Mouse (Mus musculus): ENCODE results near the gene Mapk11. TPM values are rescaled to one million over a fixed set of nuclear protein-coding genes. Genes with fewer than 3 reads are reported as not detected.

The Mapk11 gene
- polyA plus RNA-seq, 1 experiment from 2014 or later, result 9.6 TPM

DNA sequence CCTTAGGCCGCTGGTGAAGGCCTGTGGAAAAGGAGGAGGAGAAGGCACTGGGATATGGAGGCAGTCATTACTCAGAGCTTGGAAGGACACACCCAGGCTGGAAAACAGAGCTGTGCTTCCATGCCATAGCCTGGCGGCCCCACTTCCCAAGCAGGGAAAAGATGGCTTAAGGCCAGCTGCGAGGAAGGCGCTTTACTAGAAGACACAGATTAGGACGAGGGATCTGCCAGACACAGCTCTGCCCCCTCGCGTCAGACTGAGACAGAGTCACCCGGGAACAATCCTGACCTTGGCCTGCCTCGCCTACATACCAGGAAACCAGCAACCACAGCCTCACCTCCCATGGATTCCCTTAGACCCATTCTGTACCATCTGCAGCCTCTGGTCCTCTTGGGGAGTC is 39.3 kb downstream of the Mapk11 start:
- H3K4me3 ChIP-seq (ENCODE audit: low read length), result no peak overlapping the region
- H3K27me3 ChIP-seq (ENCODE audit: control insufficient read depth, insufficient read depth, low read depth, low read length), result no peaks in the 10 kb centered on the region
- H3K4me2 ChIP-seq (ENCODE audit: low read depth, low read length), result no peak overlapping the region
- no peaks in the 10 kb centered on the region for H3K4me1 ChIP-seq (replicated peaks; ENCODE audit: control insufficient read depth, insufficient read depth, low read length)
- no peak overlapping the region for H3K27ac ChIP-seq (ENCODE audit: low read length)
- no peaks in the 10 kb centered on the region for H3K9me3 ChIP-seq (ENCODE audit: control insufficient read depth, low read length)
- no peak for ATAC-seq (ENCODE audit: low read depth)
- no peak overlapping the region for H3K9ac ChIP-seq (ENCODE audit: low read length)
- 73% methylated on average over 9 of the region's 9 CpGs for WGBS
- H3K36me3 ChIP-seq (ENCODE audit: control insufficient read depth, insufficient read depth, low read length), result peaks cover 59% of the 10 kb centered on the region

DNA sequence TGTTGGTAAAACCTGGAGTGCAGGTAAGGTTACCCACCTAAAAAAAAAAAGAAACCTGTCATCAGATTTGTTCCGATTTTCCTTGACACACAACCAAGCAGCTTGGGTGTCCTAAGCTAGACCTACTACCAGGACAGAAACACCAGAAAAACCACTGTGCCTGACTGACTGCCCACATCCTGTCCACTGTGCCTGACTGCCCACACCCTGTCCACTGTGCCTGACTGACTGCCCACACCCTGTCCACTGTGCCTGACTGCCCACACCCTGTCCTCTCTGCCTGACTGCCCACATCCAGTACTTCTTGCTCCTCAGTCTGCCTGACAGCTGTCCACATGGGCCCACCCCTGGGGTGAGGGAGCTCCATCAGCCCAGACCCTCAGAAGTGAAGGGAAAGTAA is 42.5 kb downstream of the Mapk11 start:
- Histone ChIP-seq H3K27me3 (ENCODE audit: control insufficient read depth, insufficient read depth, low read depth, low read length) (no peaks in the 10 kb centered on the region), H3K4me1 (replicated peaks; ENCODE audit: control insufficient read depth, insufficient read depth, low read length) (no peaks in the 10 kb centered on the region), H3K9ac (ENCODE audit: low read length) (no peak overlapping the region), H3K4me3 (ENCODE audit: low read length) (no peak overlapping the region), H3K36me3 (ENCODE audit: control insufficient read depth, insufficient read depth, low read length) (peaks cover 59% of the 10 kb centered on the region), H3K4me2 (ENCODE audit: low read depth, low read length) (no peak overlapping the region), H3K9me3 (ENCODE audit: control insufficient read depth, low read length) (no peaks in the 10 kb centered on the region), H3K27ac (ENCODE audit: low read length) (no peak overlapping the region)
- 93% methylated on average over 1 of the region's 1 CpGs for WGBS
- no peak for ATAC-seq (ENCODE audit: low read depth)

DNA sequence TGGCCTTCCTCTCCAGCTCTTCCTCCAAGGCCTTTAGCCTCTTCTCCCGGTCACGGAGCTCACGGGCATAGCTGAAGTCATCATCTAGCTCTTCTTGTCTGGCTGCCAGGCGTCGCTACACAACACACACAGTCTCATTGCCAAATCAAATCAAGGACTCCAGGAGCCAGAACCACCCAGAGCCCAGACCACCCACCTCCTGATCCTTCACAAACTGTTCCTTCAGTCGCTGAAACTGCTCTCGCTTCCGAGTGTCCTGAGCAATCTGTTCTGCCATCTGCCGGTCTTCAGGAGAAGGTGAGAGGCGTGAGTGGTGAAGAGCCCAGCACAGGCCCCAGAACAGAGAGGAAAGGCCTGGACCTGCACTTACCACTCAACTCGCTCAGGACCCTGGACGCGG is 43.4 kb downstream of the Mapk11 start:
- no peak for ATAC-seq (ENCODE audit: low read depth)
- WGBS, result 88% methylated on average over 13 of the region's 13 CpGs
- no peak overlapping the region for H3K4me3 ChIP-seq (ENCODE audit: low read length)

DNA sequence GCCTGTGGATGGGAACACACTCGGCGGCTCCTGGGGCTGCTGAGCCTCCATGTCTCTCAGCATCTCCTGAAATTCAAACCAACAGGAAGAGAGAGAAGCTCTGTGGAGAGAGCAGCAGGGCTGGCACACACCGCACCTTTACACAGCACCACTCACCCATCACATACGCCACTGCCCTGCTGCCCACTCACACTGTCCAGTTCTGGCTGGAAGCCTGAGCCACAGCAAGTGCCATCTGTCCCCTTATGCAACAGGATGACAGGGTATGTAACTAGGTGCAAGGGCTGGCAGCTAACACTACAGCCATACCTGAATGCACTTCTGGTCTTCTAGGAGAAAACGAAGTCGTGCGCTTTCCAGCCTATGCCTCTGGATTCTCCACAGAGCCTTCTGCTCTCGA is 45.0 kb downstream of the Mapk11 start:
- H3K36me3 ChIP-seq (ENCODE audit: control insufficient read depth, insufficient read depth, low read length), result peaks cover 55% of the 10 kb centered on the region
- no peaks in the 10 kb centered on the region for H3K9me3 ChIP-seq (ENCODE audit: control insufficient read depth, low read length)
- H3K9ac ChIP-seq (ENCODE audit: low read length), result no peak overlapping the region
- H3K4me2 ChIP-seq (ENCODE audit: low read depth, low read length), result no peak overlapping the region
- H3K27ac ChIP-seq (ENCODE audit: low read length), result no peak overlapping the region
- no peaks in the 10 kb centered on the region for H3K27me3 ChIP-seq (ENCODE audit: control insufficient read depth, insufficient read depth, low read depth, low read length)
- ATAC-seq (ENCODE audit: low read depth), result no peak
- H3K4me1 ChIP-seq (replicated peaks; ENCODE audit: control insufficient read depth, insufficient read depth, low read length), result no peaks in the 10 kb centered on the region
- no peak overlapping the region for H3K4me3 ChIP-seq (ENCODE audit: low read length)
- 93% methylated on average over 8 of the region's 8 CpGs for WGBS

More for the DNA sequence above, 43.4 kb downstream of the Mapk11 start:
- H3K9me3 ChIP-seq (ENCODE audit: control insufficient read depth, low read length), result no peaks in the 10 kb centered on the region
- H3K27me3 ChIP-seq (ENCODE audit: control insufficient read depth, insufficient read depth, low read depth, low read length), result no peaks in the 10 kb centered on the region
- no peak overlapping the region for H3K4me2 ChIP-seq (ENCODE audit: low read depth, low read length)
- H3K4me1 ChIP-seq (replicated peaks; ENCODE audit: control insufficient read depth, insufficient read depth, low read length), result no peaks in the 10 kb centered on the region
- H3K27ac ChIP-seq (ENCODE audit: low read length), result no peak overlapping the region
- peaks cover 57% of the 10 kb centered on the region for H3K36me3 ChIP-seq (ENCODE audit: control insufficient read depth, insufficient read depth, low read length)
- H3K9ac ChIP-seq (ENCODE audit: low read length), result no peak overlapping the region

DNA sequence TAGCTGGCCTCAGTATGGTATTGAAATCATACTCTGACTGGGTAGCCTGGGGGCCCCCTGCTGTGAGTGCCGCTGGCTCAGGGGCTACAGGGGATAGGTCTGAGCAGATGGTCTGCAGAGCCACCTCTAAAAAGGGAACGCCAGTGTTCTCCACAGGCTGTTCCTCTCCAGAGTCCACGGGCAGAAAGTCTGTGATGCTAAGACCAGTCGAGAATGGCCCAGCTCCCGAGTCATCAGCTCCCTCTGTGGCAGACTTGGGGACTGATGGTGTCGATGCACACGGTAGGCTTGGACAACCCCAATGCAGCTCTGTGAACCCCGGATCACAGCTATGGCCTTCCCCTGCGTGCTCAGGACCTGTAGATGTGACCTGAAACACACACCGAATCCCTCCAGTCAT is 45.5 kb downstream of the Mapk11 start:
- Histone ChIP-seq H3K9ac (ENCODE audit: low read length) (no peak overlapping the region), H3K4me1 (replicated peaks; ENCODE audit: control insufficient read depth, insufficient read depth, low read length) (no peaks in the 10 kb centered on the region), H3K36me3 (ENCODE audit: control insufficient read depth, insufficient read depth, low read length) (peaks cover 57% of the 10 kb centered on the region), H3K4me2 (ENCODE audit: low read depth, low read length) (no peak overlapping the region), H3K27ac (ENCODE audit: low read length) (no peak overlapping the region), H3K27me3 (ENCODE audit: control insufficient read depth, insufficient read depth, low read depth, low read length) (no peaks in the 10 kb centered on the region), H3K4me3 (ENCODE audit: low read length) (no peak overlapping the region), H3K9me3 (ENCODE audit: control insufficient read depth, low read length) (no peaks in the 10 kb centered on the region)
- no peak for ATAC-seq (ENCODE audit: low read depth)
- WGBS, result 87% methylated on average over 10 of the region's 10 CpGs

DNA sequence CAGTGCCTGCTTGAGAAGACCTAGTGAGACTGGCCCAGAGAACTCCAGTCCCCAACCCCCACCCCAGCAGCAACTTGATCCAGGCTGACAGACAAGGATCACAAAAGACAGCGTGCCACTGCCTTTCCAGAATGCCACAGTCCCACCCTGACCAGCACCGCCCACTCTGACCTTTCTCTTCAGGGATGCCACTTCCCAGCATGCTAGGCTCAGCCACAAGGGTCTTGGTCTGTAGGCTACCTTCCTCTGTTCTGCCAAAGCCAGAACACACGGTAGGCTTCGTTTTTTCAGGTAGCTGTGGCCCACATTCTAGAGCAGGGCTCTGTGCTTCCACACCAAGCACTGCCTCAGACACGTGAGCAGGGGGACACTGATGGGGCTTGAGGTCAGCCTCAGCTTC is 46.8 kb downstream of the Mapk11 start:
- Histone ChIP-seq H3K27me3 (ENCODE audit: control insufficient read depth, insufficient read depth, low read depth, low read length) (no peaks in the 10 kb centered on the region), H3K4me1 (replicated peaks; ENCODE audit: control insufficient read depth, insufficient read depth, low read length) (no peaks in the 10 kb centered on the region), H3K27ac (ENCODE audit: low read length) (no peak overlapping the region), H3K36me3 (ENCODE audit: control insufficient read depth, insufficient read depth, low read length) (peaks cover 54% of the 10 kb centered on the region), H3K4me3 (ENCODE audit: low read length) (no peak overlapping the region), H3K9me3 (ENCODE audit: control insufficient read depth, low read length) (no peaks in the 10 kb centered on the region), H3K9ac (ENCODE audit: low read length) (no peak overlapping the region), H3K4me2 (ENCODE audit: low read depth, low read length) (no peak overlapping the region)
- WGBS, result 68% methylated on average over 5 of the region's 5 CpGs
- no peak for ATAC-seq (ENCODE audit: low read depth)

DNA sequence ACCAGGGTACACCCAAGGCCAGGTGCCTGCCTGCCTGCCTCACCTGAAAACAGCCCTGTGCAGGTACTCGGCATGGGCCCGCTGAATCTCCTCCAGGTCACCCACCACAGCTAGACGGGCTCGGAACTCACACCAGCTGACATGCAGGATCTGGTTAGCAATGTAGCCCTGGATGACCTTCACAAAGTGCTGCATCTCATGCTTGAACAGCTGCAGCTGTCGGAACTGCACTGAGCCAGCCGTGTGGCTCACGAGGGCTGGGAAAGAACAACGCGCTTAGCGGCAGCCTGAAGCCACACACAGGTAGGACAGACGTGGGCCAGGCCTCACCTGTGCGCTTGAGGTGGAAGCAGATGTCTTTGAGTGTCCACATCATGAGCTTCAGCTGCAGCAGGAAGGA is 48.6 kb downstream of the Mapk11 start:
- Histone ChIP-seq H3K4me1 (replicated peaks; ENCODE audit: control insufficient read depth, insufficient read depth, low read length) (no peaks in the 10 kb centered on the region), H3K9me3 (ENCODE audit: control insufficient read depth, low read length) (no peaks in the 10 kb centered on the region), H3K27me3 (ENCODE audit: control insufficient read depth, insufficient read depth, low read depth, low read length) (no peaks in the 10 kb centered on the region), H3K4me2 (ENCODE audit: low read depth, low read length) (no peak overlapping the region), H3K4me3 (ENCODE audit: low read length) (no peak overlapping the region), H3K36me3 (ENCODE audit: control insufficient read depth, insufficient read depth, low read length) (peaks cover 57% of the 10 kb centered on the region), H3K27ac (ENCODE audit: low read length) (no peak overlapping the region), H3K9ac (ENCODE audit: low read length) (no peak overlapping the region)
- ATAC-seq (ENCODE audit: low read depth), result peak; percentile 31; the same call in 1 of the 2 replicates
- 88% methylated on average over 12 of the region's 12 CpGs for WGBS

DNA sequence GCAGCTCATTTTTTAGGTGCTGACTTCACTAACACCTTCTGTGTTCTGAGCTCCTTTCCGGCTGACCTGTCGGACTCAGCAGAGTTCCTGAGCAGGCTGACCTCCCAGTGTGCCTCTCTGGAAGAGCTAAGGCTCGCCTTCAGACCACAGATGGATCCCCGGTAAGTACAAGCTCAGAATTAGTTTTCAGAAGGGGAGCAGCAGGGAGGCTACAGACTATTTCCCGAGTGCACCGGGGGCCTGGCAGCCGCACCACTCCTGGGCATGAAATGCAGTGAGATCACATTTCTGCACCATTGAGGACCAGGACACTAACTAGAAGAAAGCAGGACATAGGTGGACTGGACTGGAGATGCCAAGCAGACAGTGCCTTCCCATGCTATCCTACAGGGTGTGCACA is 50.8 kb downstream of the Mapk11 start:
- whole genome bisulfite sequencing, result 94% methylated on average over 7 of the region's 7 CpGs
- no peak for ATAC-seq (ENCODE audit: low read depth)
- Histone ChIP-seq H3K27ac (ENCODE audit: low read length) (no peak overlapping the region), H3K4me2 (ENCODE audit: low read depth, low read length) (no peak overlapping the region), H3K36me3 (ENCODE audit: control insufficient read depth, insufficient read depth, low read length) (peaks cover 62% of the 10 kb centered on the region), H3K27me3 (ENCODE audit: control insufficient read depth, insufficient read depth, low read depth, low read length) (no peaks in the 10 kb centered on the region), H3K4me3 (ENCODE audit: low read length) (no peak overlapping the region), H3K4me1 (replicated peaks; ENCODE audit: control insufficient read depth, insufficient read depth, low read length) (no peaks in the 10 kb centered on the region), H3K9ac (ENCODE audit: low read length) (no peak overlapping the region), H3K9me3 (ENCODE audit: control insufficient read depth, low read length) (no peaks in the 10 kb centered on the region)

DNA sequence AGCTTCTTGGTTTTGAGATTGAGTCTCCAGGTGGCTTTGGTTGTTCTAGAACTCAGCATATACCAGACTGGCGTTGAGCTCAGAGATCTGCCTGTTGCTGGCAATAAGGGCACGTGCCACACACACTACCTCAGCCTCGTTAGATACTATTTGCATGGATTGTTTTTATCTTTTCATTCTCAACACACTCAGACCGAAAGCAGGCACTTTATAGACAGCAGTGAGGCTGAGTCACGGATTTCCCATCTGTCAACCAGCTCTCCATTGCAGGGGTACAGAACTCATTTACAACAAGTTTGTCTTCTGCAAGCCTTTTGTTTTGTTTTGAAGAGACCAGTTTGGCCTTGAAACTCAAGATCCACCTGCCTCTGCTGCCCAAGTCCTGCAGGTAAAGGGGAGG is 52.0 kb downstream of the Mapk11 start:
- no peak overlapping the region for H3K9ac ChIP-seq (ENCODE audit: low read length)
- no peaks in the 10 kb centered on the region for H3K27me3 ChIP-seq (ENCODE audit: control insufficient read depth, insufficient read depth, low read depth, low read length)
- WGBS, result 87% methylated on average over 5 of the region's 5 CpGs
- H3K4me1 ChIP-seq (replicated peaks; ENCODE audit: control insufficient read depth, insufficient read depth, low read length), result no peaks in the 10 kb centered on the region
- no peaks in the 10 kb centered on the region for H3K9me3 ChIP-seq (ENCODE audit: control insufficient read depth, low read length)
- no peak overlapping the region for H3K4me2 ChIP-seq (ENCODE audit: low read depth, low read length)
- no peak for ATAC-seq (ENCODE audit: low read depth)
- no peak overlapping the region for H3K4me3 ChIP-seq (ENCODE audit: low read length)
- H3K36me3 ChIP-seq (ENCODE audit: control insufficient read depth, insufficient read depth, low read length), result peaks cover 68% of the 10 kb centered on the region
- no peak overlapping the region for H3K27ac ChIP-seq (ENCODE audit: low read length)

Data from lung, embryonic 16.5 days (tissue).